ENCODE assay signal across 8 mouse cellular contexts in the genomic region with DNA sequence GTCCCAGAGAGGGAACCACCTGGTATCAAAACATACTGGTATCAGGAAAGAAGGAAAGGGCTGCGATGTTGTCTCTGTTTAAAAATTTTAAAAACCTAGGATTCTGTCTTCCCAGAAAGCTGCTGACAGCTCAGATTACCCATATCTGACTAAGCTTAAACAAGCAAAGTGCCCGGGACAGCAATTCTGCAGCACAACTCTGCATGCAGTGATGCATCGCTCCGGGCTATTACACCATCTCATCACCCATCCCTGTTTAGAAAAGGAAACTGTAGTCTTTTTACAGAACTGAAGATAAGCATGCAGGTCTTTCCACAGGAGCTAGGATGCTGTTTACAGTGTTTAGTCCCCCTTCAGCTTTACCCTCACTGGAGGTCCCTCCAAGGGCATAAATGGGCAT. TPM values are rescaled to one million over a fixed set of nuclear protein-coding genes. Genes with fewer than 3 reads are reported as not detected.
A peak's percentile ranks its signal among the peaks of the same experiment; 100 is the strongest.
DNase-seq lines count a peak whose midpoint lies in the region; ATAC-seq lines count a peak whose summit lies in the region.

No protein-coding gene starts in this region.

- H3K27me3 ChIP-seq in kidney, embryonic 16.5 days (ENCODE audit: insufficient read depth, low read length), result no peaks in the 10 kb centered on the region
- no peaks in the 10 kb centered on the region for H3K27me3 ChIP-seq in embryonic facial prominence, embryonic 10.5 days (replicated peaks; ENCODE audit: low read depth, poor library complexity, severe bottlenecking)
- no peaks in the 10 kb centered on the region for H3K27me3 ChIP-seq in hindbrain, embryonic 15.5 days
- H3K27me3 ChIP-seq in midbrain, embryonic 15.5 days (replicated peaks), result no peaks in the 10 kb centered on the region

- peak overlapping the region; percentile 86 for H3K9ac ChIP-seq in kidney, embryonic 16.5 days (replicated peaks; ENCODE audit: low read length)
- H3K9ac ChIP-seq in hindbrain, embryonic 15.5 days, result peak overlapping the region; percentile 66
- peak overlapping the region; percentile 93 for H3K9ac ChIP-seq in midbrain, embryonic 15.5 days

- peaks cover 22% of the 10 kb centered on the region for H3K4me1 ChIP-seq in kidney, embryonic 16.5 days (ENCODE audit: insufficient read depth, low read length)
- peaks cover 16% of the 10 kb centered on the region for H3K4me1 ChIP-seq in embryonic facial prominence, embryonic 10.5 days
- H3K4me1 ChIP-seq in hindbrain, embryonic 15.5 days (replicated peaks), result peaks cover 40% of the 10 kb centered on the region
- H3K4me1 ChIP-seq in midbrain, embryonic 15.5 days, result peaks cover 37% of the 10 kb centered on the region

- DNase-seq in kidney, postnatal 10 days, result no peak
- no peak for DNase-seq in embryonic facial prominence, embryonic 10.5 days (ENCODE audit: low spot score)
- no peak for DNase-seq in layer of hippocampus, adult 9-11 months
- DNase-seq in retina, embryonic 14.5 days (ENCODE audit: low spot score), result no peak

- peak overlapping the region; percentile 96 for H3K4me3 ChIP-seq in kidney, embryonic 16.5 days (ENCODE audit: low read length)
- peak overlapping the region; percentile 94 for H3K4me3 ChIP-seq in embryonic facial prominence, embryonic 10.5 days
- peak overlapping the region; percentile 67 for H3K4me3 ChIP-seq in hindbrain, embryonic 15.5 days
- H3K4me3 ChIP-seq in midbrain, embryonic 15.5 days, result peak overlapping the region; percentile 77; the same call in 1 of the 2 replicates

- no peaks in the 10 kb centered on the region for H3K9me3 ChIP-seq in kidney, embryonic 16.5 days (ENCODE audit: low read length)
- no peaks in the 10 kb centered on the region for H3K9me3 ChIP-seq in embryonic facial prominence, embryonic 10.5 days
- H3K9me3 ChIP-seq in hindbrain, embryonic 15.5 days, result no peaks in the 10 kb centered on the region
- H3K9me3 ChIP-seq in midbrain, embryonic 15.5 days, result no peaks in the 10 kb centered on the region

- no peak for ATAC-seq in kidney, embryonic 16.5 days (ENCODE audit: low FRiP score, low TSS enrichment)
- no peak for ATAC-seq in hindbrain, embryonic 15.5 days (ENCODE audit: low FRiP score, low read depth)
- ATAC-seq in midbrain, embryonic 15.5 days (replicated peaks), result no peak
- no peak for ATAC-seq in erythroid progenitor cell, adult 5-6 weeks (replicated peaks; ENCODE audit: low FRiP score, poor library complexity, severe bottlenecking)

- peak overlapping the region; percentile 81 for H3K4me2 ChIP-seq in kidney, embryonic 16.5 days (replicated peaks; ENCODE audit: low read depth, low read length)
- peak overlapping the region; percentile 67 for H3K4me2 ChIP-seq in hindbrain, embryonic 15.5 days
- H3K4me2 ChIP-seq in midbrain, embryonic 15.5 days, result peak overlapping the region; percentile 72

- no peaks in the 10 kb centered on the region for H3K36me3 ChIP-seq in kidney, embryonic 16.5 days (ENCODE audit: insufficient read depth, low read length)
- peaks cover 32% of the 10 kb centered on the region for H3K36me3 ChIP-seq in embryonic facial prominence, embryonic 10.5 days (replicated peaks)
- H3K36me3 ChIP-seq in hindbrain, embryonic 15.5 days, result 0 out of 2 replicates have a peak, but pooled peaks cover 7% of the 10 kb centered on the region
- no peaks in the 10 kb centered on the region for H3K36me3 ChIP-seq in midbrain, embryonic 15.5 days (replicated peaks)

- 80% methylated on average over 4 of the region's 4 CpGs for WGBS in kidney, embryonic 16.5 days
- 86% methylated on average over 4 of the region's 4 CpGs for WGBS in embryonic facial prominence, embryonic 10.5 days
- 83% methylated on average over 4 of the region's 4 CpGs for WGBS in hindbrain, embryonic 15.5 days
- 93% methylated on average over 4 of the region's 4 CpGs for WGBS in midbrain, embryonic 15.5 days

- H3K27ac ChIP-seq in kidney, embryonic 16.5 days (ENCODE audit: low read length), result no peak overlapping the region
- H3K27ac ChIP-seq in embryonic facial prominence, embryonic 10.5 days (replicated peaks), result no peak overlapping the region
- no peak overlapping the region for H3K27ac ChIP-seq in hindbrain, embryonic 15.5 days (replicated peaks)
- no peak overlapping the region for H3K27ac ChIP-seq in midbrain, embryonic 15.5 days

RNA-seq across cellular contexts. Expression of a gene that starts 1.9 kb away (rescaled TPM):
- polyA plus RNA-seq in kidney, embryonic 16.5 days (2015; fragmentation: Nextera tagmentation; extraction: Ambion mirVana), result 30.1 and 33.6 TPM in 2 replicates
- 40.8 and 40.9 TPM in 2 replicates for polyA plus RNA-seq in embryonic facial prominence, embryonic 10.5 days (2016; fragmentation: Nextera tagmentation; extraction: Ambion mirVana)
- 92.2 and 101 TPM in 2 replicates for polyA plus RNA-seq in hindbrain, embryonic 15.5 days (2015; fragmentation: Nextera tagmentation; extraction: Ambion mirVana)
- polyA plus RNA-seq in midbrain, embryonic 15.5 days (2015; fragmentation: Nextera tagmentation; extraction: Ambion mirVana), result 99.5 and 112 TPM in 2 replicates
- 132 and 177 TPM in 2 replicates for total RNA-seq in erythroid progenitor cell, adult 5-6 weeks (2015; ENCODE audit: low replicate concordance)
- total RNA-seq in erythroid progenitor cell, adult 5-6 weeks (2017; ENCODE audit: low replicate concordance), result 264 and 268 TPM in 2 replicates

RNA-seq across cellular contexts. Expression of a gene that starts 25.6 kb away (rescaled TPM):
- 197 and 218 TPM in 2 replicates for polyA plus RNA-seq in kidney, embryonic 16.5 days (2015; fragmentation: Nextera tagmentation; extraction: Ambion mirVana)
- 386 and 400 TPM in 2 replicates for polyA plus RNA-seq in embryonic facial prominence, embryonic 10.5 days (2016; fragmentation: Nextera tagmentation; extraction: Ambion mirVana)
- 101 and 112 TPM in 2 replicates for polyA plus RNA-seq in hindbrain, embryonic 15.5 days (2015; fragmentation: Nextera tagmentation; extraction: Ambion mirVana)
- 102 and 103 TPM in 2 replicates for polyA plus RNA-seq in midbrain, embryonic 15.5 days (2015; fragmentation: Nextera tagmentation; extraction: Ambion mirVana)
- total RNA-seq in erythroid progenitor cell, adult 5-6 weeks (2015; ENCODE audit: low replicate concordance), result 33.2 and 39.0 TPM in 2 replicates
- total RNA-seq in erythroid progenitor cell, adult 5-6 weeks (2017; ENCODE audit: low replicate concordance), result 21.4 and 25.6 TPM in 2 replicates

RNA-seq across cellular contexts. Expression of a gene that starts 38.6 kb away (rescaled TPM):
- polyA plus RNA-seq in kidney, embryonic 16.5 days (2015; fragmentation: Nextera tagmentation; extraction: Ambion mirVana), result 78.1 and 86.1 TPM in 2 replicates
- 47.3 and 50.1 TPM in 2 replicates for polyA plus RNA-seq in embryonic facial prominence, embryonic 10.5 days (2016; fragmentation: Nextera tagmentation; extraction: Ambion mirVana)
- 81.6 and 85.5 TPM in 2 replicates for polyA plus RNA-seq in hindbrain, embryonic 15.5 days (2015; fragmentation: Nextera tagmentation; extraction: Ambion mirVana)
- 79.7 and 82.3 TPM in 2 replicates for polyA plus RNA-seq in midbrain, embryonic 15.5 days (2015; fragmentation: Nextera tagmentation; extraction: Ambion mirVana)
- 151 and 169 TPM in 2 replicates for total RNA-seq in erythroid progenitor cell, adult 5-6 weeks (2015; ENCODE audit: low replicate concordance)
- total RNA-seq in erythroid progenitor cell, adult 5-6 weeks (2017; ENCODE audit: low replicate concordance), result 95.5 and 101 TPM in 2 replicates

RNA-seq across cellular contexts. Expression of a gene that starts 40.0 kb away (rescaled TPM):
- 102 TPM in 2 replicates for polyA plus RNA-seq in kidney, embryonic 16.5 days (2015; fragmentation: Nextera tagmentation; extraction: Ambion mirVana)
- polyA plus RNA-seq in embryonic facial prominence, embryonic 10.5 days (2016; fragmentation: Nextera tagmentation; extraction: Ambion mirVana), result 102 and 105 TPM in 2 replicates
- 80.1 and 82.3 TPM in 2 replicates for polyA plus RNA-seq in hindbrain, embryonic 15.5 days (2015; fragmentation: Nextera tagmentation; extraction: Ambion mirVana)
- polyA plus RNA-seq in midbrain, embryonic 15.5 days (2015; fragmentation: Nextera tagmentation; extraction: Ambion mirVana), result 73.1 and 78.9 TPM in 2 replicates
- 8.3 and 9.6 TPM in 2 replicates for total RNA-seq in erythroid progenitor cell, adult 5-6 weeks (2015; ENCODE audit: low replicate concordance)
- 9.1 and 19.4 TPM in 2 replicates for total RNA-seq in erythroid progenitor cell, adult 5-6 weeks (2017; ENCODE audit: low replicate concordance)

RNA-seq across cellular contexts. Expression of a gene that starts 40.0 kb away (rescaled TPM):
- polyA plus RNA-seq in kidney, embryonic 16.5 days (2015; fragmentation: Nextera tagmentation; extraction: Ambion mirVana), result 36.5 and 38.5 TPM in 2 replicates
- 30.6 and 33.6 TPM in 2 replicates for polyA plus RNA-seq in embryonic facial prominence, embryonic 10.5 days (2016; fragmentation: Nextera tagmentation; extraction: Ambion mirVana)
- 27.0 and 30.5 TPM in 2 replicates for polyA plus RNA-seq in hindbrain, embryonic 15.5 days (2015; fragmentation: Nextera tagmentation; extraction: Ambion mirVana)
- polyA plus RNA-seq in midbrain, embryonic 15.5 days (2015; fragmentation: Nextera tagmentation; extraction: Ambion mirVana), result 31.5 and 33.4 TPM in 2 replicates
- total RNA-seq in erythroid progenitor cell, adult 5-6 weeks (2015; ENCODE audit: low replicate concordance), result 6.3 and 14.4 TPM in 2 replicates
- 12.7 and 24.5 TPM in 2 replicates for total RNA-seq in erythroid progenitor cell, adult 5-6 weeks (2017; ENCODE audit: low replicate concordance)
